Mouse (Mus musculus) liver, embryonic 14.5 days (tissue): ENCODE data around the gene Sla2. TPM values are rescaled to one million over a fixed set of nuclear protein-coding genes. Genes with fewer than 3 reads are reported as not detected.

Source experiments
- ATAC-seq: fragments of 200-750 bp; cut with Nextera tagmentation; 2 replicates; pipeline ENCODE4 v1.8.0; 2017; ENCODE audit warnings: moderate number of reproducible peaks, mild to moderate bottlenecking, moderate library complexity; ENCODE audit not compliant: insufficient read depth
- DNase-seq, 3 experiments: peaks; one replicate each; pipeline ENCODE4 v3.0.0-alpha.2; 2012 to 2013; ENCODE audit warnings: low read depth in 3 of 3, low spot score in 3 of 3
- H3K27ac ChIP-seq: fragments of 300-500 bp; sonication (generic); 2 replicates; pipeline ENCODE4 v1.5.1; 2014; ENCODE audit warnings: moderate library complexity, mild to moderate bottlenecking, control low read depth, inconsistent platforms
- H3K27me3 ChIP-seq: fragments of 300-500 bp; sonication (generic); 2 replicates; pipeline ENCODE4 v1.6.1; 2014; ENCODE audit warnings: mild to moderate bottlenecking, low read length, moderate library complexity; ENCODE audit not compliant: control insufficient read depth, insufficient read depth
- H3K36me3 ChIP-seq: fragments of 300-500 bp; sonication (generic); replicated peaks from 2 replicates; pipeline ENCODE4 v1.6.1; 2014; ENCODE audit warnings: low read depth; ENCODE audit not compliant: control insufficient read depth, insufficient read depth
- H3K4me1 ChIP-seq, 2 experiments: fragments of 200-500 bp in 1 of 2; fragments of 300-500 bp in 1 of 2; sonication (generic) in 1 of 2; replicated peaks; 2 replicates each; pipeline ENCODE4 v1.6.1; 2012 to 2014; ENCODE audit warnings: antibody characterized with exemption in 1 of 2, inconsistent platforms in 1 of 2, low read length in 1 of 2; ENCODE audit not compliant: control insufficient read depth in 2 of 2, insufficient read depth in 2 of 2
- H3K4me2 ChIP-seq: fragments of 300-500 bp; sonication (generic); 2 replicates; pipeline ENCODE4 v1.6.1; 2014; ENCODE audit warnings: low read depth, mild to moderate bottlenecking, control low read depth, moderate library complexity
- H3K4me3 ChIP-seq, 2 experiments: fragments of 200-500 bp in 1 of 2; fragments of 300-500 bp in 1 of 2; sonication (generic) in 1 of 2; 2 replicates each; pipeline ENCODE4 v1.5.1; 2012 to 2014; ENCODE audit warnings: low read depth in 2 of 2, low read length in 2 of 2, mild to moderate bottlenecking in 2 of 2, control low read depth in 1 of 2, inconsistent platforms in 1 of 2, moderate library complexity in 1 of 2; ENCODE audit not compliant: insufficient read depth in 1 of 2
- H3K9ac ChIP-seq: fragments of 300-500 bp; sonication (generic); replicated peaks from 2 replicates; pipeline ENCODE4 v1.6.1; 2014; ENCODE audit warnings: mild to moderate bottlenecking, control low read depth, moderate library complexity
- H3K9me3 ChIP-seq: fragments of 300-500 bp; sonication (generic); 2 replicates; pipeline ENCODE4 v1.6.1; 2016; ENCODE audit warnings: low read length, mixed read lengths; ENCODE audit not compliant: control insufficient read depth
- CTCF ChIP-seq: IDR thresholded peaks from 2 replicates; pipeline ENCODE4 v1.5.1; 2016; ENCODE audit warnings: antibody characterized with exemption, low read depth, control low read depth
- EP300 ChIP-seq: IDR thresholded peaks from 2 replicates; pipeline ENCODE4 v1.6.1; 2016; ENCODE audit warnings: antibody characterized with exemption, low read depth
- WGBS: fragments of 180-500 bp; shearing (Covaris S2); extraction: QIAGEN DNeasy Blood & Tissue Kit; methylation state at CpG from one replicate; pipeline ENCODE4 v1.1.7; 2014; ENCODE audit not compliant: insufficient replicate concordance; 5-methylcytosine and 5-hydroxymethylcytosine counted together
- polyA plus RNA-seq, 2 experiments: library from polyadenylated mRNA; depleted of rRNA in 1 of 2; stranded (reverse) in 1 of 2; unstranded in 1 of 2; fragments of >200 nt; fragmentation: Nextera tagmentation in 1 of 2; extraction: Ambion mirVana in 1 of 2; gene quantifications; 2 replicates each; pipeline versions ENCODE4 v1.2.1 to v1.2.3; 2012 to 2014

The Sla2 gene
- polyA plus RNA-seq, 2 experiments = 0.90 to 1.4 TPM

DNA sequence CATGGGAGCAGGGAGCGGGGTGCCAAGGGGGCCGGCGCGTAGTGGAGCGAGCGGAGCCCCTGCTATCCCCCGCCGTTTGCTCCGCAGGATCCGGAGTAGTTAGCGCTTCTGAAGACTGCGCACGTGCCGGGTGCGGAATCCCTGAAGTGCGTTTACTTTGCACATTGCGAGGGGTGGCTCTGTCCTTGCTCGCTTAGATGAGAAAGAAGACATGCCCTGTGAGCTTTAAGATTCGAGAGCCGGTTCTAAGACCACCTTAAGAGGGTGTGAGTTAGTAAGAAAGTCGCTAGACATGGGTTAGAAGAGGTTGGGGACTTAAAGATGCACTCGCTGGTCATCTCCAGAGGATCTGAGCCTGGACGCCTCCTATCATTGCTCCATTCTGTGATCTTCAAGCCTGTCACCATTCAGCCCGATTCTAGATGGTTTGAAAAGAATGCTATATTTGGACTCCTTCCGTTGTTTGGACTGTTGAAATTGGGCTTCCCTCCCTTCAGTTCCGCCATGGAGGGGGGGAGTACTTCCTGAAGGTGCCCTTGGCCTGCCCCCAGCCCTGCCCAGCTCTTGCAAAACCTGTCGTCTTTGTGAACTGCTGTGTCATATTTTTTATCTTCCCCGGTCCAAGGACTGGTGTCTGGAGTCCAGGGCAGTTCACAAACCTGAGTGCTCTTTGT, 23.4 kb downstream of the Sla2 start:
- H3K27me3 ChIP-seq = no peaks in the 10 kb centered on the region
- WGBS = under 1% methylated on average over 28 of the region's 28 CpGs
- peak overlapping the region; percentile 90 to 91 for H3K4me3 ChIP-seq
- peaks cover 9 to 12% of the 10 kb centered on the region in 2 experiments for H3K4me1 ChIP-seq
- TF ChIP-seq CTCF (no peak), EP300 (no peak)
- H3K4me2 ChIP-seq = peak overlapping the region; percentile 74
- peaks cover 34% of the 10 kb centered on the region for H3K36me3 ChIP-seq
- peak overlapping the region; percentile 87 for H3K9ac ChIP-seq
- H3K9me3 ChIP-seq = no peaks in the 10 kb centered on the region
- peak; percentile 25; the same call in 1 of the 2 replicates for ATAC-seq
- H3K27ac ChIP-seq = peak overlapping the region; percentile 87
- peak; percentile 58 to 66 (median 61) for DNase-seq

GRCm38 (mm10) chr2:156862772-156863486, 24.1 kb downstream of the Sla2 start, which contains the start of gene Rab5if:
Gene Rab5if, plus strand, starts transcription at chr2:156863128.
- DNase-seq (peak; percentile 93 to 95 (median 94)), ATAC-seq (peak; percentile 94)
- Histone ChIP-seq H3K27me3 (no peaks in the 10 kb centered on the region), H3K9ac (peak within 1 kb of the TSS; percentile 91), H3K9me3 (no peaks in the 10 kb centered on the region), H3K4me3 (peak within 1 kb of the TSS; percentile 90 to 91), H3K4me1 (peaks cover 9 to 12% of the 10 kb centered on the region in 2 experiments), H3K36me3 (peaks cover 31% of the 10 kb centered on the region), H3K4me2 (peak within 1 kb of the TSS; percentile 86), H3K27ac (peak within 1 kb of the TSS; percentile 87)
- no peak for TF ChIP-seq EP300
- peak; percentile 83 for TF ChIP-seq CTCF
- under 1% methylated on average over 89 of the region's 98 CpGs for WGBS

GRCm38 (mm10) chr2:156862041-156862717, 24.8 kb downstream of the Sla2 start:
- WGBS = under 1% methylated on average over 19 of the region's 19 CpGs

DNA sequence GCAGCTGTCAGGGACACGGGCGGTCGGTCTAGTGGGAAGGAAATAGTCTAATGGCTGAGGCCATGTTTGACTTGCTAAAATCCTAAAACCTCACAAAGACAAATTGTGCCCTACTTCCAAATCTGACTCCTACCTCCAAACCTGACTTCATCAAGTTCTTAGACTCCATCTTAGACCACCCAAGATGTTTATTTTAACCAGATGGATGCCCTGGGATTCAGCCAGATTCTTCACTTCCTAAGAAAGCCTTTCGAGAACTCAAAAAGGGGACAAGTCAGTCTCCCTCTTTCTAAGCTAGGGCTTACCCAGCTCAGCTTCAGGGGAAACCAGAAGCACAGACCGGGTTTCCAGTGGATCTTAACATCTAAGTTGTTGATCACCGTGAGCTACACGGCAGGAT, 28.3 kb downstream of the Sla2 start:
- Histone ChIP-seq H3K36me3 (peaks cover 5% of the 10 kb centered on the region; the same call in 1 of the 2 replicates), H3K9ac (no peak overlapping the region), H3K4me3 (no peak overlapping the region), H3K4me2 (no peak overlapping the region), H3K27ac (no peak overlapping the region), H3K9me3 (no peaks in the 10 kb centered on the region), H3K27me3 (no peaks in the 10 kb centered on the region), H3K4me1 (peaks cover 3 to 4% of the 10 kb centered on the region in 2 experiments)
- DNase-seq (no peak), ATAC-seq (no peak)
- TF ChIP-seq EP300 (no peak), CTCF (no peak)
- WGBS = 84% methylated on average over 7 of the region's 7 CpGs

More at GRCm38 (mm10) chr2:156862041-156862717, 24.8 kb downstream of the Sla2 start:
- peaks cover 24% of the 10 kb centered on the region for H3K36me3 ChIP-seq
- H3K4me3 ChIP-seq = peak overlapping the region; percentile 64 to 91
- peaks cover 9 to 12% of the 10 kb centered on the region in 2 experiments for H3K4me1 ChIP-seq
- H3K27me3 ChIP-seq = no peaks in the 10 kb centered on the region
- H3K27ac ChIP-seq = peak overlapping the region; percentile 81
- no peaks in the 10 kb centered on the region for H3K9me3 ChIP-seq
- H3K9ac ChIP-seq = peak overlapping the region; percentile 91
- ATAC-seq = no peak
- no peak for DNase-seq
- peak overlapping the region; percentile 86 for H3K4me2 ChIP-seq
- TF ChIP-seq EP300 (no peak), CTCF (no peak)
